Mouse (Mus musculus) kidney, postnatal 0 days (tissue): ENCODE measurements around the gene Prmt9. TPM values are rescaled to one million over a fixed set of nuclear protein-coding genes. Genes with fewer than 3 reads are reported as not detected.
A peak's percentile ranks its signal among the peaks of the same experiment; 100 is the strongest.

Experiments used
- ATAC-seq: fragments of 200-750 bp; cut with Nextera tagmentation; replicated peaks from 2 replicates; pipeline ENCODE4 v1.8.0; 2017; ENCODE audit warnings: low read depth, moderate number of reproducible peaks, moderate TSS enrichment, moderate library complexity; ENCODE audit not compliant: low FRiP score
- DNase-seq: peaks from one replicate; pipeline ENCODE4 v3.0.0-alpha.2; 2016; ENCODE audit warnings: low spot score
- H3K27ac ChIP-seq: fragments of 300-500 bp; sonication (generic); 2 replicates; pipeline ENCODE4 v1.5.1; 2014; ENCODE audit warnings: mild to moderate bottlenecking
- H3K27me3 ChIP-seq: fragments of 300-500 bp; sonication (generic); 2 replicates; pipeline ENCODE4 v1.6.1; 2014; ENCODE audit warnings: low read length, mixed read lengths; ENCODE audit not compliant: insufficient read depth
- H3K36me3 ChIP-seq: fragments of 300-500 bp; sonication (generic); 2 replicates; pipeline ENCODE4 v1.6.1; 2014; ENCODE audit warnings: low read length, mixed read lengths; ENCODE audit not compliant: insufficient read depth
- H3K4me1 ChIP-seq: fragments of 300-500 bp; sonication (generic); replicated peaks from 2 replicates; pipeline ENCODE4 v1.6.1; 2014; ENCODE audit warnings: antibody characterized with exemption, low read length, mixed read lengths; ENCODE audit not compliant: insufficient read depth
- H3K4me2 ChIP-seq: fragments of 300-500 bp; sonication (generic); 2 replicates; pipeline ENCODE4 v1.6.1; 2014; ENCODE audit warnings: mild to moderate bottlenecking, low read length, moderate library complexity, mixed read lengths
- H3K4me3 ChIP-seq: fragments of 300-500 bp; sonication (generic); replicated peaks from 2 replicates; pipeline ENCODE4 v1.5.1; 2014; ENCODE audit warnings: low read depth, low read length
- H3K9ac ChIP-seq: fragments of 300-500 bp; sonication (generic); 2 replicates; pipeline ENCODE4 v1.6.1; 2014; ENCODE audit warnings: low read depth, low read length
- H3K9me3 ChIP-seq: fragments of 300-500 bp; sonication (generic); replicated peaks from 2 replicates; pipeline ENCODE4 v1.6.1; 2016; ENCODE audit warnings: low read length, inconsistent platforms, mixed read lengths
- CTCF ChIP-seq: IDR thresholded peaks from 2 replicates; pipeline ENCODE4 v1.5.1; 2016; ENCODE audit warnings: antibody characterized with exemption, low read depth, mild to moderate bottlenecking, moderate library complexity
- WGBS: fragments of 180-500 bp; shearing (Covaris S2); extraction: QIAGEN DNeasy Blood & Tissue Kit; methylation state at CpG from one replicate; pipeline ENCODE4 v1.1.7; 2014; 5-methylcytosine and 5-hydroxymethylcytosine counted together
- polyA plus RNA-seq: library from polyadenylated mRNA; unstranded; fragments of >200 nt; fragmentation: Nextera tagmentation; extraction: Ambion mirVana; gene quantifications from 2 replicates; pipeline ENCODE4 v1.2.1, GENCODE M21; 2015

The Prmt9 gene
- polyA plus RNA-seq, 1 experiment from 2014 or later: 16.3 TPM

- no peak for TF ChIP-seq CTCF
- 70% methylated on average over 7 of the region's 7 CpGs for WGBS
- ATAC-seq (no peak), DNase-seq (no peak)
- no peak overlapping the region for H3K9ac ChIP-seq
- H3K27me3 ChIP-seq: no peaks in the 10 kb centered on the region
- no peak overlapping the region for H3K4me2 ChIP-seq
- H3K27ac ChIP-seq: no peak overlapping the region
- no peaks in the 10 kb centered on the region for H3K9me3 ChIP-seq
- H3K4me3 ChIP-seq: no peak overlapping the region
- peaks cover 19% of the 10 kb centered on the region for H3K4me1 ChIP-seq
- H3K36me3 ChIP-seq: no peaks in the 10 kb centered on the region
Observed at GRCm38 (mm10) chr8:77509044-77509443, 40.2 kb upstream of the Prmt9 start.

DNA sequence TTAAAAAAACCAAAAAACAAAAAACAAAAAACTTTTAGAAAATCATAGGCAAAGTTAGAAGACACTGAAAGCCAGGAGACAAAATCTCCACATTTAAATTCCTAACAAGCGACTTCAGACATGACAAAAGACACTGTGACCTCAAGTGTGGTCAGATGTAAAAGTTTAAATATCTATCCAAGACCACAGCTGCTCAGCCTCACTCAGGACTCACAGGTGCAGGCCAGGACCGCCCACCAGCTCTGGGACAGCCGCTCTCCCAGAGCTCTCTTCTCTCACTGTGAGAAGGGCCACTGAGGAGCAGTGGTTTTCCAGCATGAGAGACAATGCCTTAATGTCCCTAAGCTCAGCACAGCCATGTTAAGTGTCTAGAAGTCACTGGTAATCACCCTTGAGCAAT is 38.8 kb upstream of the Prmt9 start:
- no peaks in the 10 kb centered on the region for H3K9me3 ChIP-seq
- H3K4me1 ChIP-seq: peaks cover 22% of the 10 kb centered on the region
- WGBS: 41% methylated on average over 3 of the region's 3 CpGs
- no peak overlapping the region for H3K4me3 ChIP-seq
- no peaks in the 10 kb centered on the region for H3K27me3 ChIP-seq
- ATAC-seq (no peak), DNase-seq (no peak)
- no peaks in the 10 kb centered on the region for H3K36me3 ChIP-seq
- no peak overlapping the region for H3K9ac ChIP-seq
- no peak overlapping the region for H3K4me2 ChIP-seq
- no peak for TF ChIP-seq CTCF
- no peak overlapping the region for H3K27ac ChIP-seq

- H3K4me1 ChIP-seq: peaks cover 31% of the 10 kb centered on the region
- H3K4me3 ChIP-seq: no peak overlapping the region
- H3K27me3 ChIP-seq: no peaks in the 10 kb centered on the region
- H3K4me2 ChIP-seq: no peak overlapping the region; the same call in 1 of the 2 replicates
- no peak for TF ChIP-seq CTCF
- H3K36me3 ChIP-seq: no peaks in the 10 kb centered on the region
- no peak overlapping the region for H3K9ac ChIP-seq
- no peak overlapping the region for H3K27ac ChIP-seq
- DNase-seq (no peak), ATAC-seq (no peak)
- 54% methylated on average over 13 of the region's 13 CpGs for WGBS
- no peaks in the 10 kb centered on the region for H3K9me3 ChIP-seq
Observed at GRCm38 (mm10) chr8:77511750-77512493, 37.3 kb upstream of the Prmt9 start.

DNA sequence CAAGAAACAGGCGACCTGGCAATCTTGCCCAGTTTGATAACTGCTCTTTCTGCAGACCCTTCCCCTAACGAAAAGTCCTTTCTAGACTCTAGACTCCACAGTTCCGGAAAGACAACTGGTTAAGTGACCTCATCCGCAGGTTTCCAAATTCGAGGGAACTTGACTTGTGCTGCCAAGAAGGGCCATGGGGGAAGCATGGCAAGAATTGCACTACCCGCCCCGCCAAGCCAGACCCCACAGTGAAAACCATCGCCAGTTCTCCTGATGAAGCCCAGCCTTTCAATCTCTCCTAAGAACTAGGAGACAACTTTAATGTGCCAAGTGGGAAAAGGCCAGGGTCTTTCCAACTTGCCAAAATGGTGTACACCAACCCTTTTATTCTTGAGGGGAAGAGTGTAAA is 34.0 kb upstream of the Prmt9 start:
- DNase-seq (no peak), ATAC-seq (no peak)
- 90% methylated on average over 8 of the region's 8 CpGs for WGBS
- Histone ChIP-seq H3K36me3 (no peaks in the 10 kb centered on the region), H3K27me3 (no peaks in the 10 kb centered on the region), H3K4me3 (peak overlapping the region; percentile 77; the same call in 1 of the 2 replicates), H3K4me1 (peaks cover 22% of the 10 kb centered on the region), H3K9ac (no peak overlapping the region), H3K27ac (no peak overlapping the region), H3K4me2 (peak overlapping the region; percentile 68; the same call in 1 of the 2 replicates), H3K9me3 (no peaks in the 10 kb centered on the region)
- TF ChIP-seq CTCF: no peak

DNA sequence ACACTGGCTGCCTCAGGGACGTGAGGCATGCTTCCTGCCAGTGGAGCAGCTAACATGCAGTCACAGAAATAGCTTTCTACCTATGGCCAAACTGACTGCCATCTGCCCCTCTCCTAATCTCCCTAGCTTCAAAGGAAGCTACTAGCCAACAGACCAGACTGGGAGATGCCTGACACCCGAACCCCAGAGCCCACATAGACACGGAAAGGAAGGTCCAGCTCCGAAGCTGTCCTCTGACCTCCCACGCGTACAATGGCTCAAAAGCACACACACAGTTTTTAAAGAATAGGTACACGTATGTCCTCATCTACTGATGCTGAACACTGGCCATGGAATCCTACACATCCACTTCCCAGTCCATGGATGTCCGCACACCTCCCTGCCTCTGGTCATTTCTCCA is 33.4 kb upstream of the Prmt9 start:
- TF ChIP-seq CTCF: no peak
- Histone ChIP-seq H3K9ac (no peak overlapping the region), H3K27me3 (no peaks in the 10 kb centered on the region), H3K4me2 (peak overlapping the region; percentile 68), H3K9me3 (no peaks in the 10 kb centered on the region), H3K4me1 (peaks cover 22% of the 10 kb centered on the region), H3K36me3 (no peaks in the 10 kb centered on the region), H3K27ac (0 out of 2 replicates have a peak overlapping the region, but pooled peaks have one; percentile 8), H3K4me3 (peak overlapping the region; percentile 77)
- ATAC-seq: no peak
- no peak for DNase-seq
- WGBS: 46% methylated on average over 8 of the region's 8 CpGs

DNA sequence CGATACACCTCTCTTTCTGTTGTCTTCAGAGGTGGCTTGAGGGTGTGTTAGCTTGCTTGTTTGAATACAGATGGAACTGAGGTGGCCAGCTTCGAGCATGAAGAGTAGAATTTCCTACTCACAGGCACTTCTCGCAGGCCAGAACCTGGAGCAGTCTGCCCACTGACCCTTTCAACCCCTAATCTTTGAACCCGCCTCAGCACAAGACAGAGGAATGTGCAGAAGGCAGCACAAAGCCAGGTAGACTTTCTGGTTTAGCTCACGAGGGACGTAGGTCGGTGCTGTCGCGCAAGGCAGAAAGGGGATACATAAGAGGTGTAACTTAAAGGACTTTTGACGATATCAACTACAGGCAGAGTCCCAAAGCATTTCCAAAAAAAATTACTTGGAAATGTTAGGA is 32.4 kb upstream of the Prmt9 start:
- Histone ChIP-seq H3K9me3 (no peaks in the 10 kb centered on the region), H3K4me1 (peaks cover 22% of the 10 kb centered on the region), H3K27me3 (no peaks in the 10 kb centered on the region), H3K27ac (peak overlapping the region; percentile 91), H3K4me3 (peak overlapping the region; percentile 77), H3K4me2 (peak overlapping the region; percentile 68), H3K9ac (peak overlapping the region; percentile 81), H3K36me3 (no peaks in the 10 kb centered on the region)
- DNase-seq (peak; percentile 54), ATAC-seq (peak; percentile 58)
- TF ChIP-seq CTCF: no peak
- 4% methylated on average over 10 of the region's 10 CpGs for WGBS
